Mouse (Mus musculus): ENCODE data around the gene Aasdh. TPM values are rescaled to one million over a fixed set of nuclear protein-coding genes. Genes with fewer than 3 reads are reported as not detected.

Aasdh gene
- total and polyA plus RNA-seq, 2 experiments from 2014 or later: 13.3 to 18.8 TPM

DNA sequence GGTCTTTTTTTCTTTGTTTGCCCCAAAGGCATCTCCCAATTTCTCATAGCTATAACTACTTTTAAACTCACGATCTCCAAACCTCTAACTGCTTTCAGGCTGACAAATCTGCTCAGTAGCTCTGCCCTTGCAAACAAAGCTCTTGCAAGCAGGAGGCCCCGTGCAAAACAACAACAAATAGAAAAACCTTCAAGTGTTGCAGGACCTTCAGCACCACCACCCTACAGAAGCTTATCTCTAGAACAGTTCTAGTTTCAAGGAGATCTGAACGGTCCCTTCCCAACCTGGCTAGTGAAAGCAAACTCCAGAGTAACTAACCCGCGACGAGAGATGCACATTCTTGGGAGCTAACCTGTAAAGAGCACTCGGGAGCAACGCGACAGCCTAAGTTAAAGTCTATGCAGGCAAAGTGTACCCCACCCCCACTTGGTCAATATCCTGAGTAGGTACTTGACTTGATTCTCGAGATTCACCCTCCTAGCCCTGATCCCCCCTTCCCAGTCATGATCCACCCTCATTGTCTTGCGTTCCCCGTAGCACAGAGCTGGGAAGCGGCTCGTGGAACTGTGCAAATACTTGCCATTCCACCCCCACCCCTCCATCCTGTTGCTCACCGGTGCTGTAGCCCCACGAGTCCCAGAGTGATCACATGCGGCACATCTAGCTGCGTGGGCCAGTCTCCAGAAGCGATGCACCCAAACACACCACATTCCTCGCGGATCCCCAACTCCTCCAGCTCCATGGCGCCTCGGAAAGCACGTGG lies 45.2 kb upstream of the Aasdh start:
- 2% methylated on average over 24 of the region's 24 CpGs for WGBS

DNA sequence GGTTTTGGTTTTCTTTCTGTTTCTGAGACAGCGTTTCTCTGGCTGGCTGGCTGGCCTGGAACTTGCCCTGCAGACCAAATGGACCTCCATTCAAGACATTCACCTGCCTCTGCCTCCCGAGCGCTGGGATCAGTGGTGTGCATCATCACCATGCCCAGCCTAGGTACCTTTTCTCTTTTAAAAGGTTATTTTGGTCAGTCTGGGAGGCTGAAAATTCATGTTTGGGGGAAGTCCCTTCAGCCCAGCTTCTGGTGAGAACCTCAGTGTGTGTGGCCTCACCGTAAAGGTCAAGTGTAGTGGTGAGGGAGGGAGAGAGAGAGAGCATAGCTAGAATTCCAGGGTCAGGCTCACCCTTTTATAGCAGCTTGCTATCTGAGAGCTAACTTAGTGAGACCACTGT lies 42.4 kb upstream of the Aasdh start:
- H3K9ac ChIP-seq: no peak overlapping the region
- no peak overlapping the region for H3K4me3 ChIP-seq (ENCODE audit: low read depth, low read length)
- ATAC-seq (no peak), DNase-seq (no peak)
- TF ChIP-seq CTCF (IDR thresholded peaks at IDR 0.05; ENCODE audit: low read depth): no peak
- no peaks in the 10 kb centered on the region for H3K36me3 ChIP-seq (ENCODE audit: insufficient read depth)
- no peaks in the 10 kb centered on the region for H3K27me3 ChIP-seq (ENCODE audit: insufficient read depth, low read length)
- 94% methylated on average over 4 of the region's 4 CpGs for WGBS
- H3K4me2 ChIP-seq (ENCODE audit: low read depth): no peak overlapping the region
- no peaks in the 10 kb centered on the region for H3K9me3 ChIP-seq (ENCODE audit: low read length)
- H3K27ac ChIP-seq (ENCODE audit: low read depth, low read length): no peak overlapping the region
- peaks cover 14% of the 10 kb centered on the region for H3K4me1 ChIP-seq (ENCODE audit: insufficient read depth)

More for the DNA sequence above, 45.2 kb upstream of the Aasdh start:
- Histone ChIP-seq H3K36me3 (ENCODE audit: insufficient read depth) (no peaks in the 10 kb centered on the region), H3K4me1 (ENCODE audit: insufficient read depth) (peaks cover 14% of the 10 kb centered on the region), H3K9ac (peak overlapping the region; percentile 62), H3K27me3 (ENCODE audit: insufficient read depth, low read length) (no peaks in the 10 kb centered on the region), H3K4me3 (ENCODE audit: low read depth, low read length) (peak overlapping the region; percentile 69), H3K9me3 (ENCODE audit: low read length) (no peaks in the 10 kb centered on the region), H3K27ac (ENCODE audit: low read depth, low read length) (peak overlapping the region; percentile 88), H3K4me2 (ENCODE audit: low read depth) (peak overlapping the region; percentile 86)
- no peak for DNase-seq
- ATAC-seq: no peak
- TF ChIP-seq CTCF (IDR thresholded peaks at IDR 0.05; ENCODE audit: low read depth): no peak

GRCm38 (mm10) chr5:76947142-76947541 lies 41.8 kb upstream of the Aasdh start:
- DNase-seq (no peak), ATAC-seq (no peak)
- Histone ChIP-seq H3K4me2 (ENCODE audit: low read depth) (no peak overlapping the region), H3K9ac (no peak overlapping the region), H3K4me3 (ENCODE audit: low read depth, low read length) (no peak overlapping the region), H3K27ac (ENCODE audit: low read depth, low read length) (no peak overlapping the region), H3K9me3 (ENCODE audit: low read length) (no peaks in the 10 kb centered on the region), H3K27me3 (ENCODE audit: insufficient read depth, low read length) (no peaks in the 10 kb centered on the region), H3K36me3 (ENCODE audit: insufficient read depth) (no peaks in the 10 kb centered on the region), H3K4me1 (ENCODE audit: insufficient read depth) (peaks cover 10% of the 10 kb centered on the region)
- WGBS: 90% methylated on average over 4 of the region's 4 CpGs
- no peak for TF ChIP-seq CTCF (IDR thresholded peaks at IDR 0.05; ENCODE audit: low read depth)

DNA sequence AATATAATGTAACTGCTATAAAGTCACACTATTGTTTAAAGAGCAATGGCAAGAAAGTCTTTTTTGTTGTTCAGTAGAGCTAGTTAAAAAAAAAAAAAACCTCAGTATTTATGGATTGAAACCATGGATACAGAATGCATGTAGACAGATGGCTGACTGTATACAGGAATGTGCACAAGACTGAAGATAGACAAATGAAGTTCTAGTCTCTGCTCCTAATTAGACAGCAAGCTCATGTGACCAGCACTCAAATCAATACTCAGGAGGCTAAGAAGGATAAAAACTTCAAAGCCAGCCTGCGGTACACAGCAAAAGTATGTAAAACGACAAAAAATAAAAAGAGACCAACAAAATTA lies 40.3 kb upstream of the Aasdh start:
- Histone ChIP-seq H3K9ac (no peak overlapping the region), H3K4me2 (ENCODE audit: low read depth) (no peak overlapping the region), H3K36me3 (ENCODE audit: insufficient read depth) (peaks cover 2% of the 10 kb centered on the region; the same call in 1 of the 2 replicates), H3K4me3 (ENCODE audit: low read depth, low read length) (no peak overlapping the region), H3K27me3 (ENCODE audit: insufficient read depth, low read length) (no peaks in the 10 kb centered on the region), H3K4me1 (ENCODE audit: insufficient read depth) (peaks cover 10% of the 10 kb centered on the region), H3K27ac (ENCODE audit: low read depth, low read length) (no peak overlapping the region), H3K9me3 (ENCODE audit: low read length) (no peaks in the 10 kb centered on the region)
- no peak for TF ChIP-seq CTCF (IDR thresholded peaks at IDR 0.05; ENCODE audit: low read depth)
- ATAC-seq: peak; percentile 56; the same call in 1 of the 2 replicates
- DNase-seq: no peak
- 42% methylated on average over 2 of the region's 2 CpGs for WGBS

DNA sequence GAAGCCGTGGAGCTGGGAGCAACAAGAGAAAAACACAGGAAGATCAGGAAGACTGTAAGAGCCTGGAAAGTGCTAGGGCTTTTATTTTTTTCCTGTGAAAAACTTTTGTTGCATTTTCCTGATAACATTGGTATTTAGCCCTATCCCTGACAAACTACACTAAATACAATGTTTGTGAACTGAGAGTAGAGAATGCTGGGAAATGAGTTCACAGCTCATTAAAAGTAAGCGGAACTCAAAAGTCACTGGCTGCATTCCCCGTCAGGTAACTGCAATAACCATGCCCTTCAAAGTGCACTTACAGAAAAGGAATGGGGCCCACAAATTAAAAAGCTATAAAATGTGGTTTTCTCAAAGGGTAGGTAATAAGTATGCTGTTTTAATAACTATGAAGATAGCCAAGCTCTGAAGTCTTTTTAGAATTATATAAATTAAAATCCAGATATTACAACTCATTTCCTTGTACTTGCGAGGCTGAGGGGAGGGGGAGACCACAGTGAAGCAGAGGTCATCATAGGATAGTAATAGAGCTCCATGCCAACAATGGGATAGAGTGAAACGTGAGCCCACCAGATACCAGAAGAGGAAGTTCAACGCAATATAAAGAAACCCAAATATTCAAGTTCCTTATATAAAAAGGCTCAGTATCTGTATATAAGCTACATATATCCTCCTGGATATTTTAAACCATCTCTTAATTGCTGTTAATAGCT lies 39.8 kb upstream of the Aasdh start:
- Histone ChIP-seq H3K4me2 (ENCODE audit: low read depth) (no peak overlapping the region), H3K27me3 (ENCODE audit: insufficient read depth, low read length) (no peaks in the 10 kb centered on the region), H3K9ac (no peak overlapping the region), H3K4me3 (ENCODE audit: low read depth, low read length) (no peak overlapping the region), H3K36me3 (ENCODE audit: insufficient read depth) (peaks cover 4% of the 10 kb centered on the region; the same call in 1 of the 2 replicates), H3K4me1 (ENCODE audit: insufficient read depth) (peaks cover 6% of the 10 kb centered on the region), H3K27ac (ENCODE audit: low read depth, low read length) (no peak overlapping the region), H3K9me3 (ENCODE audit: low read length) (no peaks in the 10 kb centered on the region)
- no peak for TF ChIP-seq CTCF (IDR thresholded peaks at IDR 0.05; ENCODE audit: low read depth)
- DNase-seq (no peak), ATAC-seq (no peak)
- WGBS: 77% methylated on average over 6 of the region's 6 CpGs

GRCm38 (mm10) chr5:76942505-76942904 lies 37.2 kb upstream of the Aasdh start:
- Histone ChIP-seq H3K36me3 (ENCODE audit: insufficient read depth) (peaks cover 4% of the 10 kb centered on the region; the same call in 1 of the 2 replicates), H3K27ac (ENCODE audit: low read depth, low read length) (no peak overlapping the region), H3K4me3 (ENCODE audit: low read depth, low read length) (no peak overlapping the region), H3K9me3 (ENCODE audit: low read length) (no peaks in the 10 kb centered on the region), H3K9ac (no peak overlapping the region), H3K4me1 (ENCODE audit: insufficient read depth) (no peaks in the 10 kb centered on the region), H3K27me3 (ENCODE audit: insufficient read depth, low read length) (no peaks in the 10 kb centered on the region), H3K4me2 (ENCODE audit: low read depth) (no peak overlapping the region)
- TF ChIP-seq CTCF (IDR thresholded peaks at IDR 0.05; ENCODE audit: low read depth): no peak
- ATAC-seq: no peak
- DNase-seq: no peak
- 73% methylated on average over 4 of the region's 4 CpGs for WGBS

- DNase-seq: no peak
- no peak for ATAC-seq
- Histone ChIP-seq H3K4me1 (ENCODE audit: insufficient read depth) (no peaks in the 10 kb centered on the region), H3K9me3 (ENCODE audit: low read length) (no peaks in the 10 kb centered on the region), H3K9ac (no peak overlapping the region), H3K36me3 (ENCODE audit: insufficient read depth) (peaks cover 4% of the 10 kb centered on the region; the same call in 1 of the 2 replicates), H3K4me3 (ENCODE audit: low read depth, low read length) (no peak overlapping the region), H3K27ac (ENCODE audit: low read depth, low read length) (no peak overlapping the region), H3K27me3 (ENCODE audit: insufficient read depth, low read length) (no peaks in the 10 kb centered on the region), H3K4me2 (ENCODE audit: low read depth) (no peak overlapping the region)
- no peak for TF ChIP-seq CTCF (IDR thresholded peaks at IDR 0.05; ENCODE audit: low read depth)
- 93% methylated on average over 4 of the region's 4 CpGs for WGBS
These were observed 36.7 kb upstream of the Aasdh start for GRCm38 (mm10) chr5:76941975-76942374.
